Mouse (Mus musculus): ENCODE data around the gene Asf1b. TPM values are rescaled to one million over a fixed set of nuclear protein-coding genes. Genes with fewer than 3 reads are reported as not detected.

Gene Asf1b
- polyA plus RNA-seq (2014; fragmentation: Nextera tagmentation; extraction: Ambion mirVana) = 82.6 and 83.0 TPM in 2 replicates

DNA sequence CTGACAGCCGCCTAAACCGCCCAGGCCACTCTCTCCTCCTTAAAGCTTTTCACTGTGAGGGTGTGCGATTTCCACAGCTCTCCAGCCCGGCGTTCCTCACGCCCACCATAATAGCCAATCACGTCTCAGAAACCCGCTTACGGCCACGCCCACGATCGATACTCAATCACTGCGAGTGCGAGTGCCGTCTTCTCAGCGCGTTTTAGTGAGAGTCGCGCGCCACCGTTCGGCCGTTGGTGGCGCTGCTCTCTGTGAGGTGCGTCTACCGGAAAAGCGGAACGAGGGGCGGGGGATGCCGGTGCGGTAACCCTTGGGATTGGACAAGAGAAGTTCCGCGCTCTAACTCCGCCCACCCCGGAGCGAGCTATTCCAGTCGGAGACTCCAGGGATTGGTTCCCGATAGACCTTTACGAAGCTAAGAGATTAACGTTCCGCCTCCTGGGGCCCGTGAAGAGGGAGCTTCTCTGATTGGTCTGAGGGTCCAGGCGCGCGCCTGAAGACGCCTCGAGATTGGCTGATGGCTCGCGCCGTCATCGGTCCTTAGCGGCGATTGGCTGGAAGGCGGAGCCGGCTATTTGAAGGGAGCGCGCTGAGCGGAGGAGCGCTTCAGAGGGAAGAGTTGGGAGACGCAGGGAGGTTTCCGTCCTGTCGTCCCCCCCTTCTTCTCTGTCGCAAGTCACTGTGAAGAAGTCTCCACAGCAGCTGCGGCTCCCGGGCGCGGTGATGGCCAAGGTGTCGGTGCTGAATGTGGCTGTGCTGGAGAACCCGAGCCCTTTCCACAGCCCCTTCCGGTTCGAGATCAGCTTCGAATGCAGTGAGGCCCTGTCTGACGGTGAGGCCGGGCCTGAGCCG, at the start of gene Asf1b, which contains the start of gene Gm10644:
TSS of gene Asf1b (plus strand) at position 402 of the 852 bp plus-strand sequence.
TSS of gene Gm10644 (minus strand) at position 100 of the 852 bp plus-strand sequence.
- H3K9me3 ChIP-seq (replicated peaks; ENCODE audit: control insufficient read depth, low read length) = no peaks in the 10 kb centered on the region
- H3K4me3 ChIP-seq (ENCODE audit: low read depth, low read length) = peak within 1 kb of the TSS; percentile 46
- H3K27ac ChIP-seq (replicated peaks; ENCODE audit: low read depth, low read length) = no peak within 1 kb of the TSS
- peak within 1 kb of the TSS; percentile 71 for H3K4me2 ChIP-seq (ENCODE audit: low read depth, low read length)
- no peaks in the 10 kb centered on the region for H3K36me3 ChIP-seq (replicated peaks; ENCODE audit: control insufficient read depth, insufficient read depth, low read depth, low read length)
- H3K27me3 ChIP-seq (ENCODE audit: control insufficient read depth, insufficient read depth, low read length) = no peaks in the 10 kb centered on the region
- peak within 1 kb of the TSS; percentile 56 for H3K9ac ChIP-seq (replicated peaks; ENCODE audit: low read length)
- no peaks in the 10 kb centered on the region; the same call in 1 of the 2 replicates for H3K4me1 ChIP-seq (ENCODE audit: control insufficient read depth, insufficient read depth, low read length)
- DNase-seq (ENCODE audit: low spot score) (peak; percentile 100), ATAC-seq (replicated peaks; ENCODE audit: insufficient number of reproducible peaks, low FRiP score, low TSS enrichment, low read depth) (peak; percentile 100)
- WGBS = under 1% methylated on average over 75 of the region's 75 CpGs

DNA sequence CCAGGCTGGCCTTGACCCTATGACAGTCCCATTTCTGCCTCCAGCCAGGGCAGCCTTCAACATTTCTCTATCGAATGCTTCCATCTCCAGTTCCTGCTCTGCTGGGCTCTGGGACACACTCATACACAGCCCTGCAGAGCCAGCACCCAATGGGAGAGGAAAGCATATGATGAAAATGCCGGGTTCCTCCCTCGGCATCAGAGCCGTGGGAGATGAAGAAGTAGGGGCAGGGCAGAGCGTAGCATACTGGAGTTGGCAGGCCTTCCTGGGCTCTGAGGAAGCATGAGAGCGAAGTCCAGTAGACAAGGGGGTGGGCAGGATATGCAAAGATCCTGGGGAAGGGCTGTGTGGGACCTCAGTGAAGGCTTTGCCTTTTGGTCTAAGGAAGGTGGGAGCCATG, 46.7 kb upstream of the Asf1b start:
- Histone ChIP-seq H3K9ac (replicated peaks; ENCODE audit: low read length) (no peak overlapping the region), H3K4me1 (ENCODE audit: control insufficient read depth, insufficient read depth, low read length) (no peaks in the 10 kb centered on the region; the same call in 1 of the 2 replicates), H3K4me3 (ENCODE audit: low read depth, low read length) (no peak overlapping the region), H3K4me2 (ENCODE audit: low read depth, low read length) (no peak overlapping the region), H3K27ac (replicated peaks; ENCODE audit: low read depth, low read length) (no peak overlapping the region), H3K27me3 (ENCODE audit: control insufficient read depth, insufficient read depth, low read length) (no peaks in the 10 kb centered on the region), H3K36me3 (replicated peaks; ENCODE audit: control insufficient read depth, insufficient read depth, low read depth, low read length) (no peaks in the 10 kb centered on the region), H3K9me3 (replicated peaks; ENCODE audit: control insufficient read depth, low read length) (no peaks in the 10 kb centered on the region)
- DNase-seq (ENCODE audit: low spot score) = no peak
- 86% methylated on average over 6 of the region's 6 CpGs for WGBS
- no peak for ATAC-seq (replicated peaks; ENCODE audit: insufficient number of reproducible peaks, low FRiP score, low TSS enrichment, low read depth)

DNA sequence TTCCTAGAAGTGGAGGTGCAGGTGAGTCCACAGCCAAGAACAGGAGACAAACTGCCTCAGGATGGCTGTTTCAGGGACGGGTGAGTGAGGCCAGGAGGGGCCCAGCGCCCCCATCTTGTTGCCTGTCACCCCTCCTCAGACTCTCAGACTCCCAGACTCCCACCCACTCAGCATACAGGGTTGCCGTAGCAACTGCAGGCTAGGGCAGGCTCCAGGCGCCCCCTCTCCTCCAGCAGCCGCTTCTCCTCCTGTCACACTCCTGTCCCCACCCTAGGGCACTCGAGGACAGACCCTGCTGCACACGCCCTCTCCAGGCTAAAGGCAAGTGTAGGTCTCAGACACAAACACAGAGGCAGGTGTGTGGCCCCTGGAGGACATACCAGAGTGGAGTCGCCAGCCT, 46.0 kb upstream of the Asf1b start:
- no peak for DNase-seq (ENCODE audit: low spot score)
- Histone ChIP-seq H3K9me3 (replicated peaks; ENCODE audit: control insufficient read depth, low read length) (no peaks in the 10 kb centered on the region), H3K4me3 (ENCODE audit: low read depth, low read length) (no peak overlapping the region), H3K27me3 (ENCODE audit: control insufficient read depth, insufficient read depth, low read length) (no peaks in the 10 kb centered on the region), H3K4me2 (ENCODE audit: low read depth, low read length) (no peak overlapping the region), H3K9ac (replicated peaks; ENCODE audit: low read length) (no peak overlapping the region), H3K36me3 (replicated peaks; ENCODE audit: control insufficient read depth, insufficient read depth, low read depth, low read length) (no peaks in the 10 kb centered on the region), H3K27ac (replicated peaks; ENCODE audit: low read depth, low read length) (no peak overlapping the region), H3K4me1 (ENCODE audit: control insufficient read depth, insufficient read depth, low read length) (no peaks in the 10 kb centered on the region; the same call in 1 of the 2 replicates)
- no peak for ATAC-seq (replicated peaks; ENCODE audit: insufficient number of reproducible peaks, low FRiP score, low TSS enrichment, low read depth)
- 62% methylated on average over 8 of the region's 8 CpGs for WGBS

GRCm38 (mm10) chr8:83911809-83912731, 43.2 kb upstream of the Asf1b start:
- Histone ChIP-seq H3K36me3 (replicated peaks; ENCODE audit: control insufficient read depth, insufficient read depth, low read depth, low read length) (no peaks in the 10 kb centered on the region), H3K9ac (replicated peaks; ENCODE audit: low read length) (no peak overlapping the region), H3K27me3 (ENCODE audit: control insufficient read depth, insufficient read depth, low read length) (no peaks in the 10 kb centered on the region), H3K4me3 (ENCODE audit: low read depth, low read length) (no peak overlapping the region), H3K4me2 (ENCODE audit: low read depth, low read length) (no peak overlapping the region), H3K4me1 (ENCODE audit: control insufficient read depth, insufficient read depth, low read length) (peaks cover 3% of the 10 kb centered on the region), H3K27ac (replicated peaks; ENCODE audit: low read depth, low read length) (no peak overlapping the region), H3K9me3 (replicated peaks; ENCODE audit: control insufficient read depth, low read length) (no peaks in the 10 kb centered on the region)
- ATAC-seq (replicated peaks; ENCODE audit: insufficient number of reproducible peaks, low FRiP score, low TSS enrichment, low read depth) = no peak
- WGBS = 82% methylated on average over 5 of the region's 5 CpGs
- no peak for DNase-seq (ENCODE audit: low spot score)

DNA sequence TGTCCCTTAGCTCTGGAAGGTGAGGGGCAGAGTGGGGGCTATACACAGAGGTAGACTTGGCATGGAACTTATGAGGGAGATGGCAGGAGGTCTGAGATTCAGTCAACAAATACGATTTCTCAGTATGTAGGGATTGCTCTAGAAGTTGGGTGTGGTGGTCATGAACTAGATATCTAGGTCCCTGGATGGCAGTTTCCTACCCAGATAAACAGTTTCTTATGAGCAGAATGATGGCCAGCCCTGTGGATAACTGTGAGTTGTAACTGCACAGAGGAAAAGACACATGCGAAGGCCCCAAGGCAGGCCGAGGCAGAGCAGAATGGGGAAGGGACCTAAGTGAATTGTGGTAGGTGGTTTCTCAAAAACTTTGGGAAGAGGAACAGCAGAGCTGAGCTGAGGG, 41.1 kb upstream of the Asf1b start:
- Histone ChIP-seq H3K9me3 (replicated peaks; ENCODE audit: control insufficient read depth, low read length) (no peaks in the 10 kb centered on the region), H3K4me2 (ENCODE audit: low read depth, low read length) (no peak overlapping the region), H3K9ac (replicated peaks; ENCODE audit: low read length) (no peak overlapping the region), H3K4me3 (ENCODE audit: low read depth, low read length) (no peak overlapping the region), H3K36me3 (replicated peaks; ENCODE audit: control insufficient read depth, insufficient read depth, low read depth, low read length) (no peaks in the 10 kb centered on the region), H3K27me3 (ENCODE audit: control insufficient read depth, insufficient read depth, low read length) (no peaks in the 10 kb centered on the region), H3K27ac (replicated peaks; ENCODE audit: low read depth, low read length) (no peak overlapping the region), H3K4me1 (ENCODE audit: control insufficient read depth, insufficient read depth, low read length) (peaks cover 3% of the 10 kb centered on the region)
- DNase-seq (ENCODE audit: low spot score) (no peak), ATAC-seq (replicated peaks; ENCODE audit: insufficient number of reproducible peaks, low FRiP score, low TSS enrichment, low read depth) (no peak)
- WGBS = 90% methylated on average over 3 of the region's 3 CpGs

GRCm38 (mm10) chr8:83914860-83915259, 40.4 kb upstream of the Asf1b start:
- Histone ChIP-seq H3K4me2 (ENCODE audit: low read depth, low read length) (no peak overlapping the region), H3K36me3 (replicated peaks; ENCODE audit: control insufficient read depth, insufficient read depth, low read depth, low read length) (no peaks in the 10 kb centered on the region), H3K9me3 (replicated peaks; ENCODE audit: control insufficient read depth, low read length) (no peaks in the 10 kb centered on the region), H3K27ac (replicated peaks; ENCODE audit: low read depth, low read length) (no peak overlapping the region), H3K4me1 (ENCODE audit: control insufficient read depth, insufficient read depth, low read length) (peaks cover 3% of the 10 kb centered on the region; the same call in 1 of the 2 replicates), H3K9ac (replicated peaks; ENCODE audit: low read length) (no peak overlapping the region), H3K27me3 (ENCODE audit: control insufficient read depth, insufficient read depth, low read length) (no peaks in the 10 kb centered on the region), H3K4me3 (ENCODE audit: low read depth, low read length) (no peak overlapping the region)
- WGBS = 60% methylated on average over 5 of the region's 5 CpGs
- ATAC-seq (replicated peaks; ENCODE audit: insufficient number of reproducible peaks, low FRiP score, low TSS enrichment, low read depth) (no peak), DNase-seq (ENCODE audit: low spot score) (no peak)

DNA sequence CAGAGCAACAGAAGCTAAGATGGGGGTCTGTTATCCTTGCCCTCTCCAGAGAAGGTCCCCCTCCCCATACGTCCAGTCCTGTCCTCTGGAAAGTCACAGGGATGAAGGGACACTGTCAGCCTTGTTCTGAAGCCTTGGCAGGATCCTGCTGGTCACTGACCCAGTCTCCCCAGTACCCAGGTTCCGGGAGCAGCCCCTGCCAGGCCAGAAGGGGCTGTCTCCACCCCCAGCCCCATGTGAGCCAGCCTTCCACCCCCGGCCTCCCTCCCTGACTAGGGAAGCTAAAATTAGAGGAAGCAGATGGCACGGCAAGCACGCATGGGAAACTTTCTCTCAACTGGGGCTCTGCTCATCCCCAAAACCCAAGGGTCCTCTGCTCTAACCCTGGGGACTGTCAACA, 39.3 kb upstream of the Asf1b start:
- H3K27me3 ChIP-seq (ENCODE audit: control insufficient read depth, insufficient read depth, low read length) = no peaks in the 10 kb centered on the region
- WGBS = 74% methylated on average over 5 of the region's 5 CpGs
- H3K27ac ChIP-seq (replicated peaks; ENCODE audit: low read depth, low read length) = no peak overlapping the region
- H3K4me2 ChIP-seq (ENCODE audit: low read depth, low read length) = no peak overlapping the region
- H3K36me3 ChIP-seq (replicated peaks; ENCODE audit: control insufficient read depth, insufficient read depth, low read depth, low read length) = no peaks in the 10 kb centered on the region
- no peak overlapping the region for H3K4me3 ChIP-seq (ENCODE audit: low read depth, low read length)
- no peak for ATAC-seq (replicated peaks; ENCODE audit: insufficient number of reproducible peaks, low FRiP score, low TSS enrichment, low read depth)
- H3K9me3 ChIP-seq (replicated peaks; ENCODE audit: control insufficient read depth, low read length) = no peaks in the 10 kb centered on the region
- H3K4me1 ChIP-seq (ENCODE audit: control insufficient read depth, insufficient read depth, low read length) = peaks cover 3% of the 10 kb centered on the region; the same call in 1 of the 2 replicates
- DNase-seq (ENCODE audit: low spot score) = no peak
- H3K9ac ChIP-seq (replicated peaks; ENCODE audit: low read length) = no peak overlapping the region

All from embryonic facial prominence, embryonic 11.5 days (tissue).